Mouse (Mus musculus): ENCODE measurements around the gene Olfr314.

DNA sequence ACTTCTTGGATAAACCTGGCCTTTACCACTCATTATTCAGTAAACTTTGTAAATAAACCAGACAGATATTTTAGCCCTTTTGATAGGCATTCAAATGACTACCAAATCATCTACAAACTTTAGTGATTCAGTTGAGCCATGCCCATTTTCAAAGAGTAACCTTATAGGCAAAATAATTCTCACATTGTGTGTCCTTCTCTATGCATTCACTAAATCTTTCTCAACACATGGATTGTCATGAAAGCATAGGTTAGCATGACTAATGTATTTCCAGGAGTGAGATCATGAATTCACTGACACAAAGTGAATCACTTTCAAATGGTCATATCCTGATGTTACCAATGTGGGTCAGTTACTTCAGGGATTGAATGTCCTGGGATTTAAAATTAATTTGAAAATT, 9.9 kb upstream of the Olfr314 start, which contains the start of gene Olfr315:
- no peak for TF ChIP-seq MAFK (IDR thresholded peaks at IDR 0.05; ENCODE audit: insufficient read depth, low read depth, low read length)
- TF ChIP-seq ZNF384 (IDR thresholded peaks at IDR 0.05; ENCODE audit: low read depth, low read length), result no peak
- TF ChIP-seq HCFC1 (IDR thresholded peaks at IDR 0.05; ENCODE audit: borderline replicate concordance, insufficient read depth, low read length), result no peak
